Mouse (Mus musculus): ENCODE data around the gene Tmem273.

DNA sequence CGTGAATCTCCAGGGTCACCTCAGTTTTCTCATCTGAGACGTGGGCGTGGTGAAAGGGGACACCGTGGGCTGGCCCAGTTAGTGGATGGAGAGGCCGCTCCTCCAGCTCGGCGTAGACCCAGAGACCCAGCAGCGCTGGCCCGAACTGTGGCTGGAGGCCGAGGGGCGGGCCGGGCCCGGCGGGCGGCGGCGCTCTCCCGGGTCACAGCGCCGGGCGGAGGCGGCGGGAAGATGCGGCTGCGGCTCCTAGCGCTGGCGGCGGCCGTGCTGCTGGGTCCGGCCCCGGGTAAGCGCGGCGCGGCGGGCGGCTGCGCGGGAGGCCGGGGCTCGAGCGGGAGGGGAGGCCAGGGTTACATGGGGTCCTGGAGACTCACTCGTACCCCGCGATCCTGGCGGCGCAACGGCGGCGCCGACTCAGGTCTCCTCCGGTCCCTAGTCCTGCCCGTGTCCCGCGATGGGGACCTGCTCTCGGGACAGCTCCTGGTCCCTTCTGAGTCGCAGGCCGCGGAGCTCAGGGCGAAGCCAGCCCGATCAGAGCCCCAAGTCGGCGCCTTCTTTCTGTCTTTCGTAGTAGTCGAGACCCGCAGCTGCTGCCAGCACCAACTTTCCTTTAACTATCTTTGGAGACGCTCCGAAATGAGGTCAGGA, 71.0 kb downstream of the Tmem273 start, which contains the start of gene Vstm4:
- no peak for TF ChIP-seq POLR2A (IDR thresholded peaks at IDR 0.05; ENCODE audit: control insufficient read depth, low read depth, low read length)
- no peak for TF ChIP-seq CTCF (IDR thresholded peaks at IDR 0.05; ENCODE audit: control insufficient read depth, insufficient read depth, insufficient replicate concordance, low read depth, low read length)
